Mouse (Mus musculus): Measurements from ENCODE around the gene Sipa1l2. TPM values are rescaled to one million over a fixed set of nuclear protein-coding genes. Genes with fewer than 3 reads are reported as not detected.
"Not testable (repeated sequence)": the region's sequence is repeated elsewhere in the genome, so short reads cannot be mapped to it uniquely, and the experiment has no call there.

Gene Sipa1l2
- polyA plus RNA-seq, 1 experiment from 2014 or later = 23.3 TPM

DNA sequence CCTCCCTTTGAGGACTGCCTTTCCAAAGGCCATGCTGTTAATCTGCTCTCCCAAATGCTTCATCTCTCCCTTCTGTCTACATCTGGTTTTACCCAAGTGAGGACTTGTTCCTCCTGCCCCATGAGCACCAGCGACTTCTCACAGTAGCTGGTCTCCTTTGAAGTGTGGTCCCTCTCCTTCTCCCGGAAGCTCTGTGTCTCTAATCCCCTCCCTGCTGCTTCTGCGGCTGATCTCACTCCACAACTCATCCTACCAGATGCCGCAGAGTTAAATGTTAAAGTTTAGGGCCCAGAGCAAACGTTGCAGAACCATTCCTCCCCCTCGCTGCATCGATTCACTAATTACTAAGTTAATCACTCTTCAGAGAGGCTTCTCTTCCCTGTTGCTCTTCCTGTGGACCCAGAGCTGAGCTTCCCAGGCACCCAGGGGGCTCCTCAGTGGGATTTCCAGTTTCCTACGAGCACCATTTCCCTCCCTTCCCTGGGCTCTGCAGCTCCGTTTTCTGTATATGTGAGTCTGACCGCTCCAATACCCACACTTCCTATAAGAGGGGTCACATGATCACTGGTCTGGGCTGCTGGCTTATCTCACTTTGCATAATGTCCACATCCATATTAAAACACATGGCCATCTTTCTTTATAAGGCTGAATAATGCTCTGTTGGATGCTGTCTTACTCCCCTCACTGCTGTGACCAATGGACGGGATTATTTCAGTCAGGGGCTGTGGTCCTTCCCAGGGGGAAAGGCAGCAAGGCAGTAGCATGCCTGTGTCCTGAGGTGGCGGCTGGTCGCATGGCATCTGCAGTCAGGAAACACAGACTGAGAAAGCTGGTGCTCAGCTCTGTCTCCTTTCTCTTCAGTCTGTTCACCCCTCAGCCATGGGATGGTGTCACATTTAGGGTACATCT, 156.4 kb downstream of the Sipa1l2 start:
- WGBS = 23% methylated on average over 13 of the region's 13 CpGs
- Histone ChIP-seq H3K4me1 (replicated peaks; ENCODE audit: control insufficient read depth, insufficient read depth, low read length) (peaks cover 6% of the 10 kb centered on the region; the same call in 1 of the 2 replicates), H3K27me3 (ENCODE audit: control insufficient read depth, insufficient read depth, low read length) (no peaks in the 10 kb centered on the region), H3K4me2 (ENCODE audit: low read depth, low read length, severe bottlenecking) (no peak overlapping the region), H3K4me3 (ENCODE audit: low read depth, low read length) (no peak overlapping the region), H3K27ac (ENCODE audit: low read depth, low read length) (no peak overlapping the region), H3K9ac (ENCODE audit: low read length) (no peak overlapping the region; the same call in 1 of the 2 replicates), H3K9me3 (ENCODE audit: control insufficient read depth, low read length) (no peaks in the 10 kb centered on the region), H3K36me3 (ENCODE audit: control insufficient read depth, insufficient read depth, low read length) (no peaks in the 10 kb centered on the region)
- no peak for DNase-seq (ENCODE audit: low spot score)
- ATAC-seq (replicated peaks; ENCODE audit: low FRiP score) = no peak

DNA sequence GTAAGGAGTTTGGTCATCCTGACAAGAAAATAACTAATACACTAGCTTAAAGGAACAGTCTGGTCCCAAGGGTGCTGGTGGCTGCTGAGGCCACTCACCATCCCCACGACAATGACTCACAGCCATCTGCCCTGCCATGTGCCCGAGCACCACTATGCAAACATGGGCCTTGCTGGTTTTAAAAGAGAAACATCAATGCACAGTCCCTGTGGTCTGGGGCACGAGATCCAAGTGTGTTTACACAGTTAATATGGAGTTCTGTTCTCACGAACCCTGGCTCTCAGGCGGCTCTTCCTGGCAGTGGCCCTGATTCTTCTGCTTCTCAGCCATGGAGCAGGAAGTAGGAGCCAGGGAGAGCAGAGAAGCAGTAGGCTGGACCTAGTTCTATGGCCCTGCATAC, 159.0 kb downstream of the Sipa1l2 start:
- 83% methylated on average over 5 of the region's 5 CpGs for WGBS
- H3K4me2 ChIP-seq (ENCODE audit: low read depth, low read length, severe bottlenecking) = no peak overlapping the region

DNA sequence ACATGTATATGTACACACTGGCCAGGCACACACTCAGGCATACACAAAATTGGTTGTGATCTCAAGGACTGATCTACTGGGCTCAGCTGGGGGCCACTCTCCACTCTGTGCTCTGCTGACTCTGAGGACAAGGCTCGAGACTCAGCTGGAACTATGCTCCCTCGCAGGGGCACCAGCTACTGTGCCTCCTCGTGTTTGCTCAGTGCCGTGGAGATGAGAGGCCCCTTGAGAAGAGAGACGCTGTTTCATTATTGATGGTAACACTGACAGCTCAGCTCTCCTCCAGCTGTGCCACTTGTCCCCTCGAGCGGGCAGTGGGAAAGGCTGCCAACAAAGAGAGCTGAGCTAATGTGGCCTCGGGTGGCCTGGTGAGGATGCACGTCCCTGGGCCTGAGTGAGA, 161.9 kb downstream of the Sipa1l2 start:
- Histone ChIP-seq H3K27ac (ENCODE audit: low read depth, low read length) (no peak overlapping the region), H3K9me3 (ENCODE audit: control insufficient read depth, low read length) (no peaks in the 10 kb centered on the region; the same call in 1 of the 2 replicates), H3K36me3 (ENCODE audit: control insufficient read depth, insufficient read depth, low read length) (no peaks in the 10 kb centered on the region), H3K27me3 (ENCODE audit: control insufficient read depth, insufficient read depth, low read length) (no peaks in the 10 kb centered on the region), H3K4me3 (ENCODE audit: low read depth, low read length) (no peak overlapping the region), H3K9ac (ENCODE audit: low read length) (no peak overlapping the region), H3K4me1 (replicated peaks; ENCODE audit: control insufficient read depth, insufficient read depth, low read length) (no peaks in the 10 kb centered on the region), H3K4me2 (ENCODE audit: low read depth, low read length, severe bottlenecking) (no peak overlapping the region)
- DNase-seq (ENCODE audit: low spot score) (no peak), ATAC-seq (replicated peaks; ENCODE audit: low FRiP score) (no peak)
- 54% methylated on average over 9 of the region's 9 CpGs for WGBS

More for the DNA sequence above, 159.0 kb downstream of the Sipa1l2 start:
- Histone ChIP-seq H3K9ac (ENCODE audit: low read length) (no peak overlapping the region), H3K4me3 (ENCODE audit: low read depth, low read length) (no peak overlapping the region), H3K27me3 (ENCODE audit: control insufficient read depth, insufficient read depth, low read length) (no peaks in the 10 kb centered on the region), H3K9me3 (ENCODE audit: control insufficient read depth, low read length) (no peaks in the 10 kb centered on the region), H3K4me1 (replicated peaks; ENCODE audit: control insufficient read depth, insufficient read depth, low read length) (peaks cover 6% of the 10 kb centered on the region; the same call in 1 of the 2 replicates), H3K27ac (ENCODE audit: low read depth, low read length) (no peak overlapping the region), H3K36me3 (ENCODE audit: control insufficient read depth, insufficient read depth, low read length) (no peaks in the 10 kb centered on the region)
- ATAC-seq (replicated peaks; ENCODE audit: low FRiP score) = no peak
- DNase-seq (ENCODE audit: low spot score) = no peak

DNA sequence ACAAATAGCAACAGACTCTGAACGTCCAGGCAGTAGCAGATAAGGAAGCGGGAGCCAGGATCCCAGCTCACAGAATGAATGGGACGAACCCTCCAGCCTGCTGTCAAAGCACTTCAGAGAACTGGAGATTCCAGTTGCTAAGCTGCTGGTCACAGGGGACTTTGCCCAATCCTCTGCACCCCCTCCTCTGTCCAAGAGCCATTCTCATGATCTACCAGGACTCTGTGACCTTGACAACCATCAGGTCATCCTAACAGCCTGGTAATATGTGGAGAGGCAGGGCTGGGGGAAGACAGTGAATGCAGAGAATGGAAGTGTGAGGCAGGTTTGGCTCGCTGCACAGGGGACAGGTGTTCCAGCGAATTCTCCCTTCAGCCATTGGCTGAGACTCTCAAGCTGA, 163.2 kb downstream of the Sipa1l2 start:
- H3K9ac ChIP-seq (ENCODE audit: low read length) = no peak overlapping the region
- no peaks in the 10 kb centered on the region; the same call in 1 of the 2 replicates for H3K9me3 ChIP-seq (ENCODE audit: control insufficient read depth, low read length)
- no peak overlapping the region for H3K4me3 ChIP-seq (ENCODE audit: low read depth, low read length)
- no peak overlapping the region for H3K27ac ChIP-seq (ENCODE audit: low read depth, low read length)
- no peak for ATAC-seq (replicated peaks; ENCODE audit: low FRiP score)
- WGBS = 76% methylated on average over 5 of the region's 5 CpGs
- H3K27me3 ChIP-seq (ENCODE audit: control insufficient read depth, insufficient read depth, low read length) = no peaks in the 10 kb centered on the region
- no peak overlapping the region for H3K4me2 ChIP-seq (ENCODE audit: low read depth, low read length, severe bottlenecking)
- DNase-seq (ENCODE audit: low spot score) = no peak
- H3K36me3 ChIP-seq (ENCODE audit: control insufficient read depth, insufficient read depth, low read length) = no peaks in the 10 kb centered on the region
- no peaks in the 10 kb centered on the region for H3K4me1 ChIP-seq (replicated peaks; ENCODE audit: control insufficient read depth, insufficient read depth, low read length)

DNA sequence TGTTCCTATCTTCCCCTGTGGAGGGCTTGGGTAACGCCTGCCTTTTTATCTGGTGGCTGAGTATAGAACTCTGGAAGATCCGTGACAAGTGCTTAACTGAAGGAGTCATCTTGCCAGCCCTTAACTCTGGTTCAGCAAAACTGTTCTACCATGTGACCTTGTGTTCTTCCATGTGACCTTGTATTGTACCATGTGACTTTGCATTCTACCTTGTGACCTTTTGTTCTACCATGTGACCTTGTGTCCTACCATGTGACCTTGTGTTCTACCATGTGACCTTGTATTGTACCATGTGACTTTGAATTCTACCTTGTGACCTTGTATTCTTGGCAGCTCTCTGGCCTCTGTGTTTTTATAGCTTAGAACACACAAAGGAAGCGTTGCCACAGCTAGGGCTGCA, 168.3 kb downstream of the Sipa1l2 start:
- H3K9ac ChIP-seq (ENCODE audit: low read length) = no peak overlapping the region
- no peak for ATAC-seq (replicated peaks; ENCODE audit: low FRiP score)
- WGBS = 87% methylated on average over 3 of the region's 3 CpGs
- H3K27ac ChIP-seq (ENCODE audit: low read depth, low read length) = no peak overlapping the region
- no peak overlapping the region for H3K4me2 ChIP-seq (ENCODE audit: low read depth, low read length, severe bottlenecking)
- H3K27me3 ChIP-seq (ENCODE audit: control insufficient read depth, insufficient read depth, low read length) = no peaks in the 10 kb centered on the region
- no peak for DNase-seq (ENCODE audit: low spot score)
- no peaks in the 10 kb centered on the region for H3K4me1 ChIP-seq (replicated peaks; ENCODE audit: control insufficient read depth, insufficient read depth, low read length)
- H3K4me3 ChIP-seq (ENCODE audit: low read depth, low read length) = no peak overlapping the region
- H3K36me3 ChIP-seq (ENCODE audit: control insufficient read depth, insufficient read depth, low read length) = no peaks in the 10 kb centered on the region
- H3K9me3 ChIP-seq (ENCODE audit: control insufficient read depth, low read length) = no peaks in the 10 kb centered on the region; the same call in 1 of the 2 replicates

DNA sequence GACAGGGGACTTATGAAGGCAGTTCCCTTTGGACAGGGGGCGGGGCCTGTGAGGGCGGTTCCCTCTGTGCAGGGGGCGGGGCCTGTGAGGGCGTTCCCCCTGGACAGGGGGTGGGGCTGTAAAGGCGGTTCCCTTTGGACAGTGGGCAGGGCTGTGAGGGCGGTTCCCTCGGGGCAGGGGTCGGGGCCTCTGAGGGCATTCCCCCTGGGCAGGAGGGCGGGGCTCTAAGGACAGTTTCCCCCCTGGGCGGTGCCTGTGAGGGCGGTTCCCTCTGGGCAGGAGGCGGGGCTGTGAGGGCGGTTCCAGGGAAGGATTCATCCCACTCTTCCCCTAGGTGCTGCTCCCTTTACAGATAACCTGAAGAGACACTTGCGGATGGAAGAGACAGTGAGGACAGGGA, 171.6 kb downstream of the Sipa1l2 start:
- H3K9me3 ChIP-seq (ENCODE audit: control insufficient read depth, low read length) = no peaks in the 10 kb centered on the region
- no peak for ATAC-seq (replicated peaks; ENCODE audit: low FRiP score)
- WGBS = 42% methylated on average over 13 of the region's 14 CpGs
- no peak overlapping the region for H3K9ac ChIP-seq (ENCODE audit: low read length)
- H3K36me3 ChIP-seq (ENCODE audit: control insufficient read depth, insufficient read depth, low read length) = no peaks in the 10 kb centered on the region
- no peaks in the 10 kb centered on the region for H3K4me1 ChIP-seq (replicated peaks; ENCODE audit: control insufficient read depth, insufficient read depth, low read length)
- no peaks in the 10 kb centered on the region for H3K27me3 ChIP-seq (ENCODE audit: control insufficient read depth, insufficient read depth, low read length)
- H3K27ac ChIP-seq (ENCODE audit: low read depth, low read length) = no peak overlapping the region
- no peak for DNase-seq (ENCODE audit: low spot score)
- no peak overlapping the region for H3K4me3 ChIP-seq (ENCODE audit: low read depth, low read length)
- no peak overlapping the region for H3K4me2 ChIP-seq (ENCODE audit: low read depth, low read length, severe bottlenecking)

DNA sequence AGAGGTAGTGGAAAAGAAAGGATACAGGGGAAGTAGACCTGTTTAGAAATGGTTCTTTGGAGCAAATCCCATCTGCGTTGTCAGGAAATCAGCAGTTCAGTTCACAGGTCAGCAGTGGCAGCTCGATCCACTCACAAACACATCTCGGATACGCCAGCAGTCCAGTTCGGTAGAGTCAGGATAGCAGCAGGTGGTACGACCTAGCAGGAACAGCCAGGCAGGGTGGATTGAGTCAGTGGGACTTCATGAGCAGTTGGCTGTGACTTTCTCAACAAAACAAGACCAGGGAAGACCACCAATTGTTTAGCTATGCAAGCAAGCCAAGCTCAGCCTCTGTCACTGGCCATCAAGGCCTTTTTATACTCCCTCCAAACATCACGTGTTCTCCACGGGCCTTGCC, 173.9 kb downstream of the Sipa1l2 start:
- not testable (repeated sequence) for DNase-seq (ENCODE audit: low spot score); H3K27ac ChIP-seq (ENCODE audit: low read depth, low read length); H3K36me3 ChIP-seq (ENCODE audit: control insufficient read depth, insufficient read depth, low read length); H3K9me3 ChIP-seq (ENCODE audit: control insufficient read depth, low read length); H3K9ac ChIP-seq (ENCODE audit: low read length); ATAC-seq (replicated peaks; ENCODE audit: low FRiP score); H3K4me3 ChIP-seq (ENCODE audit: low read depth, low read length); H3K4me1 ChIP-seq (replicated peaks; ENCODE audit: control insufficient read depth, insufficient read depth, low read length); H3K4me2 ChIP-seq (ENCODE audit: low read depth, low read length, severe bottlenecking); H3K27me3 ChIP-seq (ENCODE audit: control insufficient read depth, insufficient read depth, low read length)
- 89% methylated on average over 8 of the region's 8 CpGs for WGBS

DNA sequence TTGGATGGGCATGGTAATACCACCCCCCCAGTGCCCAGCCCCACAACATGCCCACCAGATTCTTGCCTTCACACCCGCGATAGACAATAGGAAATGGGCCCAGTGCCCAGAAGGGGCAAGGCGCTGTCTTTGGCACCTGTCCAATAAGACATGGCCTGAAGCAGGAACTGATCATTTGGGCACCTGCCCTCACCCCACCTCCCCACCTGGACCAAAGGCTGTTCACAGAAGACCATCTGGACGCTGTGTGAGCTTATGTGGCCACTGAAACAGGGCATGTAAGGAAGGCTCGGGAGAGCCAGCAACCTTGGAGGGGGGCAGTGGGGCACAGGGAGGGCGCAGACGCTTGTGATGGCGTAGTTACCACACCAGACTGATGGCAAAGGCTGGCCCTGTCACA, 174.6 kb downstream of the Sipa1l2 start:
- no peak for DNase-seq (ENCODE audit: low spot score)
- no peak overlapping the region for H3K4me3 ChIP-seq (ENCODE audit: low read depth, low read length)
- no peak overlapping the region for H3K9ac ChIP-seq (ENCODE audit: low read length)
- no peak overlapping the region for H3K4me2 ChIP-seq (ENCODE audit: low read depth, low read length, severe bottlenecking)
- 87% methylated on average over 8 of the region's 8 CpGs for WGBS
- no peak for ATAC-seq (replicated peaks; ENCODE audit: low FRiP score)
- 0 out of 2 replicates have a peak, but pooled peaks cover 3% of the 10 kb centered on the region for H3K4me1 ChIP-seq (replicated peaks; ENCODE audit: control insufficient read depth, insufficient read depth, low read length)
- no peak overlapping the region for H3K27ac ChIP-seq (ENCODE audit: low read depth, low read length)
- no peaks in the 10 kb centered on the region for H3K27me3 ChIP-seq (ENCODE audit: control insufficient read depth, insufficient read depth, low read length)
- no peaks in the 10 kb centered on the region for H3K9me3 ChIP-seq (ENCODE audit: control insufficient read depth, low read length)
- H3K36me3 ChIP-seq (ENCODE audit: control insufficient read depth, insufficient read depth, low read length) = no peaks in the 10 kb centered on the region

DNA sequence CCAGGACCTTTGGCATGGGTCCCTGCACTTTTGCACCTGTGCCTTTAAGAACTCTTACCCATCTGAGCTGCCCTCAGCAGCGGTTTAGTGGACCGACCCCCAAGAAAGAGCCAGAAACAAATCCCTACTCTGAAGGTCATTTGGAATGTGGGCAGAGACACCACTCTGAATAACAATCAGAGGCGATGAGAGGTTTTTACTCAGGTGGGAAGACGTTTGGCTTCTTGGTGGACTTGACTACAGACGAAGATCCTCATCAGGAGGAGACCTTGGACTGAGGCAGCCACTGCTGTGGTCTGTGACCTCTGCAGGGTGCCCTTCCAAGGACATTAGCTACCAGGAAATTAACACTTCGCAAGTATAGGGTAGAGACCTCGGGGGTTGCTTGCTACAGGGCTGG, 177.9 kb downstream of the Sipa1l2 start:
- Histone ChIP-seq H3K4me3 (ENCODE audit: low read depth, low read length) (no peak overlapping the region), H3K4me1 (replicated peaks; ENCODE audit: control insufficient read depth, insufficient read depth, low read length) (0 out of 2 replicates have a peak, but pooled peaks cover 6% of the 10 kb centered on the region), H3K27ac (ENCODE audit: low read depth, low read length) (no peak overlapping the region), H3K27me3 (ENCODE audit: control insufficient read depth, insufficient read depth, low read length) (no peaks in the 10 kb centered on the region), H3K4me2 (ENCODE audit: low read depth, low read length, severe bottlenecking) (no peak overlapping the region), H3K36me3 (ENCODE audit: control insufficient read depth, insufficient read depth, low read length) (no peaks in the 10 kb centered on the region), H3K9me3 (ENCODE audit: control insufficient read depth, low read length) (no peaks in the 10 kb centered on the region), H3K9ac (ENCODE audit: low read length) (no peak overlapping the region)
- ATAC-seq (replicated peaks; ENCODE audit: low FRiP score) (no peak), DNase-seq (ENCODE audit: low spot score) (no peak)
- WGBS = 52% methylated on average over 7 of the region's 7 CpGs

Measured in forebrain, embryonic 11.5 days (tissue).